ENCODE assay signal across 11 mouse cellular contexts in genomic region chr4:25454752-25455151, GRCm38 (mm10).
"Had no signal": no experiment of that assay in that cellular context is flagged by ENCODE, and none has a peak within 500 bp of the region (broad histone marks: within the 10 kb centered on the region; RNA-seq: fewer than 3 reads in every experiment).

No protein-coding gene starts in this region.

- H3K9me3 ChIP-seq: lung, embryonic 15.5 days had no signal

- H3K27ac ChIP-seq: liver, embryonic 14.5 days; lung, embryonic 15.5 days had no signal

- H3K4me2 ChIP-seq: lung, embryonic 15.5 days; midbrain, embryonic 11.5 days had no signal

- H3K4me3 ChIP-seq: lung, embryonic 15.5 days had no signal

- H3K36me3 ChIP-seq: lung, embryonic 15.5 days had no signal

- H3K9ac ChIP-seq: liver, embryonic 14.5 days; lung, embryonic 15.5 days had no signal

- DNase-seq: kidney, postnatal 10 days; kidney, postnatal 4 days; lung, postnatal 10 days; lung, postnatal 4 days; midbrain, embryonic 14.5 days; thymus, adult 18-20 months; thymus, postnatal 36 days had no signal

- H3K27me3 ChIP-seq: lung, embryonic 15.5 days had no signal

- ATAC-seq: intestine, postnatal 0 days had no signal

- H3K4me1 ChIP-seq: lung, embryonic 15.5 days had no signal
